Mouse (Mus musculus) liver, postnatal 0 days (tissue): ENCODE results near the gene Dhx29.

Source experiments
- CTCF ChIP-seq: sonication (generic); IDR thresholded peaks from 2 replicates; pipeline ENCODE4 v1.5.1; 2016; ENCODE audit warnings: antibody characterized with exemption, low read depth
- EP300 ChIP-seq: IDR thresholded peaks from 2 replicates; pipeline ENCODE4 v1.6.1; 2016; ENCODE audit warnings: antibody characterized with exemption, low read depth, mild to moderate bottlenecking

DNA sequence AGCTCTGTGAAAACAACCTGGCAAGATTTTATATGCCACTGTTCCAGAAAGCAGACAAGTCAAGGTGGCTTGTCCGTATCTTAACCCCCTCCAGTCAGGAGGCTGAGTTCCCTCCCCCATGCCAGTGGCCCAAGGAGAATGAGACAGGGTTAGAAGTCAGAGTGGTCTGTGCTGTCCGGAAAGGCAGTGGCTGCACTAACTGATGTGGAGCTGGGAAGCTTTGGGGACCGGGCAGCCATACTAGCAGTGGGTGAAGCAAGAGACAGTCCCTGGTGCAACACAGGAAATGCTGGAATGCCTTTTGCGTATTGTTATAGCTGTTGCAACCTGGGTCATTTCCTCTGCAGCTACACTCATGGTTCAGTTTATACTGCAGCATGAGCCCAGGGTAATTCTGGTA lies 63.1 kb downstream of the Dhx29 start:
- TF ChIP-seq CTCF (no peak), EP300 (peak; percentile 9; the same call in 1 of the 2 replicates)
